Mouse (Mus musculus): ENCODE data around the gene Mib2. TPM values are rescaled to one million over a fixed set of nuclear protein-coding genes. Genes with fewer than 3 reads are reported as not detected.
A peak's percentile ranks its signal among the peaks of the same experiment; 100 is the strongest.

Gene Mib2
- 36.5 and 37.2 TPM in 2 replicates for polyA plus RNA-seq (2016; fragmentation: Nextera tagmentation; extraction: Ambion mirVana)

DNA sequence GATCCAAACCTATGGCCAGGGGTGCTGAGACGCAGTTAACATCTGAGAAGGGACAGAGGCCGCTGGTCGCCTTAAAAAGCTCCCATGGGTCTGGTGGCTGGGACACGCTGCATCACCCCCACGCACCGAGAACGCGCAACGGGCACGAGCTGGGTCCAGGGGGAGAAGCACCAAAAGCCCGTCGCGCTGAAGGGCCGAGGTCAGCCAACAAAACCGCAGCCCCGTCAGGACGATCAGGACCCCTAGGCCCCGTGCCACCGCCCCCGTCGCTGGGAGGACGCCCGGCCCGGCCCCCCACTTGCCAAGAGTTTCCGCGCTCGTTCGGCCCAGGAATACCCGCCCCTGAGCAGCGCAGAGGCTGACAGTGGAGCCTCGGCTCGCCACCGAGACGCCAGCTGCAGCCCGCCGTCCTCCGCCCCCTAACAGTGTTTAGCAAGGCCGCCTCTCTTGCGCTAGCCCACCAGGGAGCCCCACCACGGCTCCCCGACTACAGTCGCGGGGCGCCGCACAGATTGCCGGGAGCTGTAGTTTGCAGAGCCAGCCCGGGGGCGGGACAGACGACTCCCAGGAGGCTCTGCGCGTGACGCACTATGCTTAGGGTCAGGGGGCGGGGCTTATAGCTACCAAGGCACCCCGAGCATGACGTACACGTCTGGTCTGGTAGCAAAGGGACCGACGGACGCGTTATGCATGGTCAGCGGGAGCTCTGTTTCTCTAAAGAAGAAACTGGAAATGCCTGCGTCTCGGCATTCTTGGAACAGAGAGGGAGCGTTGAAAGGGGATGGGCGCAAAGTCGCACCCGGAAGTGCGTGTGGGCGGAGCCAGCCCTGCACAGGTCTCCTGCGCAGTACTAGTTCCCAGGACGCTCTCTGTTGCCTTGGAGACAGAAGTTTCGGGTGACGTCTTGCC, at the start of gene Mib2:
Gene Mib2 (minus strand): TSS at position 510 of the 909 bp plus-strand sequence.
- Histone ChIP-seq H3K4me1 (replicated peaks) (peaks cover 6% of the 10 kb centered on the region), H3K4me3 (replicated peaks) (peak within 1 kb of the TSS; percentile 81), H3K4me2 (peak within 1 kb of the TSS; percentile 92), H3K9ac (replicated peaks) (peak within 1 kb of the TSS; percentile 79), H3K27ac (peak within 1 kb of the TSS; percentile 82), H3K9me3 (no peaks in the 10 kb centered on the region), H3K27me3 (no peaks in the 10 kb centered on the region), H3K36me3 (peaks cover 24% of the 10 kb centered on the region)
- under 1% methylated on average over 73 of the region's 73 CpGs for WGBS
- ATAC-seq (ENCODE audit: insufficient number of reproducible peaks, insufficient read depth, low FRiP score, low TSS enrichment, low read depth), result peak; percentile 98

DNA sequence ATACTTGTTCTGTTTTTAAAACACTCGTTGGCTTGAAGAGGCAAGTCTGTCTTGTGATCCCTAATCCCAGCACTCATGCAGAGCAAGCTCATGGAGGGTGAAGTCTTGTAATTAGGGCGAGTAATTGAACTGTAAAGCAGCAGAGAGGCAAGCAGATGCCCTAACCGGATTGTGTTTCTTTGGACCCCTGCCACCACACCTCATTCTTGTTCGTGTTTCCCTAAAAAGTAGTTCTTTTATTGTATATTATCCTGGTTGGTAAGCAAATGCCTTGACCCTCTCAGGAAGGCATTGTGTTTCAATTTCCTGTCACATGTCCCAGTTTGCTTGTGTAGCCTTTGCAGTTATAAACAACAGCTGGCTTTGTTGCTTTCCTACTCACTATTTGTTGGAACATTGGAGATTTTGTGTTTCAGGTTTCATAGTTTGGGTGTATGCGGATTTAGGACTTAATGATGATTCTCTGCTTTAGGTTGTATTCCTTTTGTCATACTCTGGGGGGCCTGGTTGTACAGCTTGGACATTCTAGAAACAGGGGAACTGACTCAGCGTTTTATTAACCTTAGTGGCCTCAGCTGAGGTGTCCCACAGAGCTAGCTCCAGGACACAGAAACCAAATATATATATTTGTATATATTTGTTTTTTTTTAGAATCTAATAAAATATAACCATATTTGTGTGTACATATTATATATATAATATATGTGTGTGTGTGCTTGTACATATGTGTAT, 41.7 kb upstream of the Mib2 start:
- no peaks in the 10 kb centered on the region for H3K27me3 ChIP-seq
- no peak overlapping the region for H3K4me2 ChIP-seq
- H3K4me1 ChIP-seq (replicated peaks), result peaks cover 15% of the 10 kb centered on the region
- ATAC-seq (ENCODE audit: insufficient number of reproducible peaks, insufficient read depth, low FRiP score, low TSS enrichment, low read depth), result no peak
- H3K9me3 ChIP-seq, result no peaks in the 10 kb centered on the region
- no peak overlapping the region for H3K4me3 ChIP-seq (replicated peaks)
- 48% methylated on average over 6 of the region's 6 CpGs for WGBS
- peak overlapping the region; percentile 57 for H3K27ac ChIP-seq
- H3K9ac ChIP-seq (replicated peaks), result no peak overlapping the region
- peaks cover 21% of the 10 kb centered on the region for H3K36me3 ChIP-seq

GRCm38 (mm10) chr4:155708988-155709387, 40.0 kb upstream of the Mib2 start:
- Histone ChIP-seq H3K9me3 (no peaks in the 10 kb centered on the region), H3K4me3 (replicated peaks) (no peak overlapping the region), H3K27me3 (no peaks in the 10 kb centered on the region), H3K36me3 (peaks cover 4% of the 10 kb centered on the region; the same call in 1 of the 2 replicates), H3K9ac (replicated peaks) (no peak overlapping the region), H3K27ac (no peak overlapping the region), H3K4me1 (replicated peaks) (peaks cover 18% of the 10 kb centered on the region), H3K4me2 (no peak overlapping the region)
- ATAC-seq (ENCODE audit: insufficient number of reproducible peaks, insufficient read depth, low FRiP score, low TSS enrichment, low read depth), result no peak

DNA sequence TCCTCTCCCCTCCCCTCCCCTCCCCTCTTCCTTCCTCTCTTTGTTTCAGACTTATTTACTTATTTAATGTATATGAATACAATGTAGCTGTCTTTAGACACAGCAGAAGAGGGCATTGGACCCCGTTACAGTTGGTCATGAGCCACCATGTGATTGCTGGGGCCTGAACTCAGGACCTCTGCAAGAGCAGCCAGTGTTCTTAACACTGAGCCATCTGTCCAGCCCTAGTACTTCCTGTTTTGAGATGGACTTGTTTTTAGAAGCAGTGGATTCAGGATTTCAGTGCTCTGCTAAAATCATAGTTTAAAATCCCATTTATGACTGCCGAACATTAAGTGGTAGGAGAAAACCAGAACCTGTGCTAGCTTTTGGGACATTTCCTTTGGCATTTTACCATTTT, 39.6 kb upstream of the Mib2 start:
- no peak for ATAC-seq (ENCODE audit: insufficient number of reproducible peaks, insufficient read depth, low FRiP score, low TSS enrichment, low read depth)

DNA sequence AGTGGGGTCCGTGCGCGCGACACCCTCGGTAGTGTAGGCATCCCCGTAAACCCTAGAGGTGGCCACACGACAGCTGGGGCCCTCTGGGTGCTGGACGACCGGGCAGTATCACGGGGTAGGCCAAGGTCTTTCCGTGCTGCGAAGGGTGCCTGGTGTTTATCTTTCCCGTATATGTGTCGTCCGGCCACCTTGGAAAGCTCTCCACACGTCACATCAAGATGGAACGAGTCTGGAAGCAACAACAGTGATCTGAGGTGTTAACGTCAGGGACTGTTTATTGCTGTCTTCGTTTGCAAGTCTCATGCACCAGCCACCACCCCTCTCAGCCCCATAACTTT, 36.6 kb upstream of the Mib2 start:
- ATAC-seq (ENCODE audit: insufficient number of reproducible peaks, insufficient read depth, low FRiP score, low TSS enrichment, low read depth), result no peak
- H3K4me1 ChIP-seq (replicated peaks), result peaks cover 18% of the 10 kb centered on the region
- no peaks in the 10 kb centered on the region for H3K9me3 ChIP-seq
- peak overlapping the region; percentile 75 for H3K4me2 ChIP-seq
- no peaks in the 10 kb centered on the region for H3K27me3 ChIP-seq
- under 1% methylated on average over 19 of the region's 19 CpGs for WGBS
- H3K36me3 ChIP-seq, result peaks cover under 1% of the 10 kb centered on the region; the same call in 1 of the 2 replicates
- peak overlapping the region; percentile 97 for H3K27ac ChIP-seq
- H3K4me3 ChIP-seq (replicated peaks), result peak overlapping the region; percentile 96
- H3K9ac ChIP-seq (replicated peaks), result peak overlapping the region; percentile 92

More for the DNA sequence above, 39.6 kb upstream of the Mib2 start:
- Histone ChIP-seq H3K9ac (replicated peaks) (no peak overlapping the region), H3K27ac (no peak overlapping the region), H3K4me1 (replicated peaks) (peaks cover 18% of the 10 kb centered on the region), H3K4me3 (replicated peaks) (no peak overlapping the region), H3K27me3 (no peaks in the 10 kb centered on the region), H3K9me3 (no peaks in the 10 kb centered on the region), H3K4me2 (no peak overlapping the region), H3K36me3 (peaks cover 3% of the 10 kb centered on the region; the same call in 1 of the 2 replicates)
- WGBS, result 78% methylated on average over 2 of the region's 2 CpGs

GRCm38 (mm10) chr4:155704721-155705591, 36.0 kb upstream of the Mib2 start, which contains the start of gene Ssu72:
Gene Ssu72, plus strand, starts transcription at chr4:155704800.
- Histone ChIP-seq H3K4me3 (replicated peaks) (peak within 1 kb of the TSS; percentile 96), H3K27me3 (no peaks in the 10 kb centered on the region), H3K4me1 (replicated peaks) (peaks cover 12% of the 10 kb centered on the region), H3K4me2 (peak within 1 kb of the TSS; percentile 75), H3K36me3 (no peaks in the 10 kb centered on the region; the same call in 1 of the 2 replicates), H3K9ac (replicated peaks) (peak within 1 kb of the TSS; percentile 92), H3K9me3 (no peaks in the 10 kb centered on the region), H3K27ac (peak within 1 kb of the TSS; percentile 97)
- peak; percentile 92 for ATAC-seq (ENCODE audit: insufficient number of reproducible peaks, insufficient read depth, low FRiP score, low TSS enrichment, low read depth)
- WGBS, result under 1% methylated on average over 82 of the region's 83 CpGs

DNA sequence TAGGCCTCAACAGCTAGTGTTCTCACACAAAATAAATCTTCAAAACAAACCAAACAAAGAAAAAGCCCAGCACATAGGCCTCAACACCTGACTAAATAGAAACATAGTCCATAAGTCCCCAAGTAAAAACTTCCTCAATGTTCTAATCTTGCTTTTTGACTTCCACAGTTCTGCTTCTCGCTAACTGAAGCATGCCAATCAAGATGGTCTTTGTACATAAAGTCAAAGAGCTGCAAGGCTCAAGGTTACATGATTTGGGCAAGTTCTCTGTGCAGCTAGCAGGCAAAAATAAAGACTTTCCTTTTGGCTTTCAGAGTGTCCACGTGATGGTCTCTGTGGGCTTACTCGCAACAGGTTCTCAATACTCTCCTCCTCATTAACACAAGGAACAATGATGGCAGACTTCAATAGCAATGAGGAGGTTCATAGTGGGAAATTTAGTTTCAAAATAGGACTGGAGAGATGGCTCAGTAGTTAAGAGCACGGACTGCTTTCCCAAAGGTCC, 34.5 kb upstream of the Mib2 start:
- no peak for ATAC-seq (ENCODE audit: insufficient number of reproducible peaks, insufficient read depth, low FRiP score, low TSS enrichment, low read depth)
- Histone ChIP-seq H3K9me3 (no peaks in the 10 kb centered on the region), H3K4me2 (no peak overlapping the region), H3K4me1 (replicated peaks) (peaks cover 9% of the 10 kb centered on the region), H3K4me3 (replicated peaks) (no peak overlapping the region), H3K36me3 (no peaks in the 10 kb centered on the region; the same call in 1 of the 2 replicates), H3K9ac (replicated peaks) (no peak overlapping the region), H3K27me3 (no peaks in the 10 kb centered on the region), H3K27ac (no peak overlapping the region)
- 93% methylated on average over 4 of the region's 4 CpGs for WGBS

GRCm38 (mm10) chr4:155700425-155700824, 31.4 kb upstream of the Mib2 start:
- H3K4me2 ChIP-seq, result no peak overlapping the region
- no peak overlapping the region for H3K4me3 ChIP-seq (replicated peaks)
- H3K9me3 ChIP-seq, result no peaks in the 10 kb centered on the region
- H3K27me3 ChIP-seq, result peaks cover 9% of the 10 kb centered on the region
- no peak for ATAC-seq (ENCODE audit: insufficient number of reproducible peaks, insufficient read depth, low FRiP score, low TSS enrichment, low read depth)
- no peak overlapping the region for H3K9ac ChIP-seq (replicated peaks)
- H3K27ac ChIP-seq, result no peak overlapping the region
- no peaks in the 10 kb centered on the region for H3K36me3 ChIP-seq
- H3K4me1 ChIP-seq (replicated peaks), result peaks cover 12% of the 10 kb centered on the region

- Histone ChIP-seq H3K27me3 (peaks cover 20% of the 10 kb centered on the region), H3K4me1 (replicated peaks) (peaks cover 16% of the 10 kb centered on the region), H3K27ac (no peak overlapping the region), H3K9ac (replicated peaks) (0 out of 2 replicates have a peak overlapping the region, but pooled peaks have one; percentile 40), H3K4me2 (peak overlapping the region; percentile 88), H3K36me3 (no peaks in the 10 kb centered on the region), H3K4me3 (replicated peaks) (0 out of 2 replicates have a peak overlapping the region, but pooled peaks have one; percentile 79), H3K9me3 (no peaks in the 10 kb centered on the region)
- no peak for ATAC-seq (ENCODE audit: insufficient number of reproducible peaks, insufficient read depth, low FRiP score, low TSS enrichment, low read depth)
- 75% methylated on average over 16 of the region's 16 CpGs for WGBS
Measured at GRCm38 (mm10) chr4:155696261-155697255, 27.6 kb upstream of the Mib2 start.

Measured in limb, embryonic 12.5 days (tissue).